Mouse (Mus musculus): ENCODE measurements around the gene Dynlt1f.
"Not testable (repeated sequence)": the region's sequence is repeated elsewhere in the genome, so short reads cannot be mapped to it uniquely, and the experiment has no call there.

Gene Dynlt1f

GRCm38 (mm10) chr17:6624926-6625558 lies 30.7 kb downstream of the Dynlt1f start:
- in situ Hi-C loops (cut with MseI, MboI), result not testable (repeated sequence)

- in situ Hi-C loops (cut with MseI, MboI), result not testable (repeated sequence)
These were observed 33.7 kb downstream of the Dynlt1f start for GRCm38 (mm10) chr17:6621976-6622375.

- in situ Hi-C loops (cut with MseI, MboI), result not testable (repeated sequence)
These were observed 34.8 kb downstream of the Dynlt1f start for GRCm38 (mm10) chr17:6620730-6621451.

DNA sequence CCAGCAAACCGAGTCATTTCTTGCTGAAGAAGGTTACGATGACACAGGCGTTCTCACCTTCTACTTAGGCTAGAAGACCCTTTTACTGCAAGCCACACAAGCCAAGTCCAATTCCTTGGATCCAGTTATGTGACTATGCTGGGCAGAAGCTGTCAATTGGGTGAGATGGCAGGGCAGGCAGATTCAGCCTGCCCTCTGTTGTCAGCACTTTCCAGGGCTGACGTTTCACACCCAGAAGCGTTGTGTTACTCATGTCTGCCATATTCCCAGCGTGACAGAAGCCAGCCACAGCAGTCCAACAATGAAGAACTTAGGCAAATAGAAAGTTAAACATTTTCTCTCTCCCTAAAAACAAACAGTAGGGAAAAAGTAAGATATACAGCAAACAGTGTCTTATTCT lies 35.7 kb downstream of the Dynlt1f start:
- in situ Hi-C loops (cut with MseI, MboI), result not testable (repeated sequence)

GRCm38 (mm10) chr17:6619271-6619670 lies 36.4 kb downstream of the Dynlt1f start:
- in situ Hi-C loops (cut with MseI, MboI), result not testable (repeated sequence)

DNA sequence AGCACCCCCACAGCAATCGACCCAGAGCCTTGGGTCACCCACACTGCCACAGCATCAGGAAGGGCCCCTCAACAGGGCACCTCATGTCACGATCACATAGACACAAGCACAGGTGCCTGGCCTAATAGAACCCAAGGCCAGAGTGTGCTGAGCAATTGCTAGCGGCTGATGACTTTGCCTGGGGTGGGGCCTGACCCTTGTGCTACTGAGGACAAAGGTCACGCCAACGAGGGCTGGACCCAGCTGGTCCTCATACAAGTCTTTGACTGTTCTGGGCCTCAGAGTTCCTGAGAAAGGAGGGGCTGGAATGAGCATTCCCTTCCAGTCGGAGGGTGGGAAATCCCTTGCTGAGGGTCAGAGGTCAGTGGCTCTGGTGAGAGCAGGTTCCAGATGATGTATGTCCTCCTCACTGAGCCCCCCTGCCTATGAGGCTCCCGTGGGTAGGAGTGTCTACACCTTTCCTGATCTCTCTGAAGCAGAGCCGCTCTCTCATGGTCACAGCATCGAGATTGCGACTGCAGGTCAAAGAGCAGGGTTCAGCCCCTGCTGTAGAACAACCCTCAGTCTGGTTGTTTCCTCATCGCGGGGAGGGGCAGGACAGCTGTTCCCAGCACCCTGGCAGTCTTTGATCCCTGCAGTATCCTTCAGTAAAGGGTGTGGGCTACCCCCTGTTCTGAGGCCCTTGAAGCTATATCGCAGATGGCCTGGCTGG lies 37.9 kb downstream of the Dynlt1f start:
- in situ Hi-C loops (cut with MseI, MboI), result not testable (repeated sequence)

GRCm38 (mm10) chr17:6616731-6617130 lies 39.0 kb downstream of the Dynlt1f start:
- in situ Hi-C loops (cut with MseI, MboI), result not testable (repeated sequence)

DNA sequence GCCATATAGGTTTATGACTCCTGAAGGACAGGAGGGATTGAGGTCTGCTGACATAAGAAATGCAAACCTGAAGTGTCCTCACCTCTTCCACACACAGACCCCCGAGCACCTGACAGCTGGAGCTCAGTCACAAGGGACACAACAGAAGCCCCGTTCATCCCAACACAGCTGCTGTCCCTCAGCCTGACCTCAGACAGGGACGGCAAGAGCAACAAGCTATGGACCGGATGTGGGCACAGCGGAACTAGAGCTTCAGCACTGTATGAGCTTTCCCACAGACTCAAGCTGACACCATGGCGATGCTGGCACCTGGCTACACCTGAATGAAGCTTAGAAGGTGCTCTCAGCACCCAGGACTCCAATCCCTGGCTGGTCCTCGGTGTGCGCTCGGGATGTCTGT lies 41.4 kb downstream of the Dynlt1f start:
- in situ Hi-C loops (cut with MseI, MboI), result not testable (repeated sequence)

DNA sequence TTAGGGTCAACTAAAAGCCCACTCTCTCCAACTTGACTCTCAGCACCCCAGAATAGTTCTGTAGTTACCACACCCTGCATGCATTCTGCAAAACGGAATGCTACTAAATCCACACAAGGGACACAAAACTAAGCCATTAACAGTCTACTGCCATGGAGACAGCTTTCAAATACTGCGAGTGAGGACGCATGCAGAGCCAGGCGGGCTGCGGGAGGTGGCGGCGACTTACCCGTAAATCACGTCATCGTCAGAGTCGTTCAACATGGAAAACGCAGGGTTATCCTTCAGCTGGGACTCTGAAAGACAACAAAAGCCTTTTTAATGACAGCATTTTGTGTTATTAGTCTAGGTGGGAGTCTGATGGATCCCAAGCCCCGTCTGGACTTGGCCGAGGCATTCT lies 42.2 kb downstream of the Dynlt1f start:
- in situ Hi-C loops (cut with MseI, MboI), result not testable (repeated sequence)

- in situ Hi-C loops (cut with MseI, MboI), result not testable (repeated sequence)
These were observed 50.4 kb downstream of the Dynlt1f start for GRCm38 (mm10) chr17:6605347-6605746.

GRCm38 (mm10) chr17:6602205-6602604 lies 53.5 kb downstream of the Dynlt1f start:
- in situ Hi-C loops (cut with MseI, MboI), result not testable (repeated sequence)

- in situ Hi-C loops (cut with MseI, MboI), result not testable (repeated sequence)
These were observed 54.3 kb downstream of the Dynlt1f start, which contains the start of gene Dynlt1c for GRCm38 (mm10) chr17:6601204-6601911. TSS of gene Dynlt1c (plus strand) at chr17:6601671.

- in situ Hi-C loops (cut with MseI, MboI), result not testable (repeated sequence)
These were observed 55.3 kb downstream of the Dynlt1f start for GRCm38 (mm10) chr17:6600216-6600911.

DNA sequence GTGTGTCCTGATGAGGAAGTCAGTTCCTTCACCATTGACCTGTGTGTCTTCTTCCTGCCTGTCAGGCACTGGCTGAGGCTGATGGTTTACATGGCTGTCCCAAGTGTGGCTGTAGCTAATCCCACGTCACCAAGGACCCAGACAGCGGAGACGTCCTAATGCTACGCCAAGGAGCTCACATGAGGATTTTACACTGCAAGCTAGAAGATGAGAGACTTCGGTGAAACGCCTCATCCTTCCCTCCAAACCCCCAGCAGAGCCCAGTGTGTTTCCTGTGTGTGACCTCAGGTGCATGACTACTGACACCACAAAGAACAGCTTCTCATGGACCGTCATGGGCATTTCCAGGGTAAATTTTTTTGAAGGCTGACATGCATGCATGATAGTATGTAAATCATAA lies 57.3 kb downstream of the Dynlt1f start:
- in situ Hi-C loops (cut with MseI, MboI), result not testable (repeated sequence)

All from mouse trophoblast stem cell (cell line).